Mouse (Mus musculus) ES-CJ7 (cell line): ENCODE measurements around the gene AC131692.1.
A peak's percentile ranks its signal among the peaks of the same experiment; 100 is the strongest.

Source experiments
- DNase-seq: peaks from one replicate; pipeline ENCODE4 v3.0.0; 2011; ENCODE audit warnings: low read depth, low spot score

Gene AC131692.1

DNA sequence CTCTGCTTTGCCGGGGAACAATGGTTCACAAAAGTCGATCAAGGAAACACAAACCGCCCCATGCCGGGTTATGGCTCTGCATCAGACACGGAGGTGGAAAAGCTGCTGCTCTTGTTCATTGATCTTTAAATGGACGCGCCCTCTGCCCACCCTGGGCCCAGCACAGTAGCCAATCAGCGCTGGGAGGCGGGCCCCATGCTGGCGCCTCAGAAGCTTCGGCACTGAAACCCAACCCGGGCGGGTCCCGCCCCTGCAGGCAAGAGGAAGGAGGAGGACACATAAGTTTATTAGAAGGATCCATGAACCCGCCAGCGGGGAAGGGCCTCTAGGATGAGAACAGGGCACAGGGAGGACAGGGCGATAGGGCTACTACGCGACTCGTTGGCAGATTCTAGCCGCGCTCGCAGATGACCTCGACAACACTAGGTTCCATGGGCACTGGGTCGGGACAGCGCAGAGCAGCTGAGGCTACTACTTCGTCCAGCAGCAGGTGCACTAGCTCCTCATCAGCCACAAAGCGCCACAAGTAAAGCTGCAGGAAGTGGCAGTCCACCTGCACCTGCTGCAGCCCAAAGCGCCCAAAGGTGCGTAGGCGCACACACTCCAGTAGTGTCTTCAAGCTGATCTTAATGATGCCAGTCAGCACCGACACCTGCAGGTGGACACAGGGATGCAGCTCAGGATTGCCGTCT, 26.3 kb upstream of the AC131692.1 start, which contains the start of gene Tm7sf2:
Gene Tm7sf2, minus strand, starts transcription at position 650 of the 692 bp plus-strand sequence.
- DNase-seq: peak; percentile 89

DNA sequence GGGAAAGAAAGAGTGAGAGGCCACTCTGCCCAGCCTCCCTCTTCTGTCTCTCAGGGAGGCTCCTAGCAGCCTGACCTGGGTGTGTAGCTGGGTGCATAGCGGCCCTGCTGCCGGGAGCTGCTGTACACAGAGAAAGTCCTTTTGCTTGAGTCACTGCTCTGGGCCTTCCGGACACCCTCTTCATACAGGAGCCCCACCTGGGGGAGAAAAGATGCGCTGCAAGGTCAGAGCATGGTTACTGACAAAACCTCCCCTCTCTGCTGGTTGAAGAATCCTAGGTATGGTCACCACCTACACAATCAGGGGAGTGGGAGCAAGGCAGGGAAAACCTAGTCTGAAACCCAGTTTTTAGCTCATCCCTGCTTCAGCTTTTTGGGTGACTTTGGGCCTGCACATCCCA, 25.3 kb upstream of the AC131692.1 start:
- peak; percentile 42 for DNase-seq

- no peak for DNase-seq
These were observed 24.4 kb upstream of the AC131692.1 start for GRCm38 (mm10) chr19:6069851-6070250.

DNA sequence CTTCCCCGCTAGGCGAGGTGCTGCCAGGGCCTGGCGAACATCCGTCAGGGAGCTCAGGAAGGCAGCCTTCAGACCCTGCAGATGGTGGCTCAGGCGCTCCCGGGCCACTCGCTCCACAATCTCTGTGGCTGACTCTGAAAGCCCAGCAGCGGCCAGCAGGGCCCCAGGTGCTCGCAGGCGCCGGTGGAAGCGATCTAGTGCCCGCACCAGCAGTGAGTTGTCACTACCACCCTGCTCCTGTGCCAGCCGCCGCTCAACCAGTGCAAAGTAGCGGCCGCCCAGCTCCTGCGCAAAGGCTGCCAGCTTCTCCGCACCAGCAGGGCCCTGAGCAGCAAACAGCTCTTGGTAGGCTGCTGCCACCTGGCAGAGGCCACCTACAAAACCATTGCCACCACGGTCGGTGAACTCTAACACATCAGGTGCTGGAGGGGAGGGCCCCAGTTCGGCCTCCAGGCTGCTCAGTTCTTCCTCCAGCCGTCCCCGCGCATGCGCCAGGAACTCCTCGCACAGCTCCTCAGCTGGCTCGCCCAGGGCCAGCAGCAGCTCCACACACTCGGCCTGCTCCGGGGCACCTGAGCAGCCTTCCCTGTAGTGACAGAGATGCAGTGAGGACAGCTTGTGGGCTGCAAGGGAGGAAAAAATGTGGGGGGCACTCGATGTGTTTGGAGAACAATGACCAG, 23.5 kb upstream of the AC131692.1 start:
- DNase-seq: peak; percentile 59

GRCm38 (mm10) chr19:6071261-6071660, 23.0 kb upstream of the AC131692.1 start:
- DNase-seq: no peak

- no peak for DNase-seq
These were observed 20.3 kb upstream of the AC131692.1 start for GRCm38 (mm10) chr19:6073889-6074288.

DNA sequence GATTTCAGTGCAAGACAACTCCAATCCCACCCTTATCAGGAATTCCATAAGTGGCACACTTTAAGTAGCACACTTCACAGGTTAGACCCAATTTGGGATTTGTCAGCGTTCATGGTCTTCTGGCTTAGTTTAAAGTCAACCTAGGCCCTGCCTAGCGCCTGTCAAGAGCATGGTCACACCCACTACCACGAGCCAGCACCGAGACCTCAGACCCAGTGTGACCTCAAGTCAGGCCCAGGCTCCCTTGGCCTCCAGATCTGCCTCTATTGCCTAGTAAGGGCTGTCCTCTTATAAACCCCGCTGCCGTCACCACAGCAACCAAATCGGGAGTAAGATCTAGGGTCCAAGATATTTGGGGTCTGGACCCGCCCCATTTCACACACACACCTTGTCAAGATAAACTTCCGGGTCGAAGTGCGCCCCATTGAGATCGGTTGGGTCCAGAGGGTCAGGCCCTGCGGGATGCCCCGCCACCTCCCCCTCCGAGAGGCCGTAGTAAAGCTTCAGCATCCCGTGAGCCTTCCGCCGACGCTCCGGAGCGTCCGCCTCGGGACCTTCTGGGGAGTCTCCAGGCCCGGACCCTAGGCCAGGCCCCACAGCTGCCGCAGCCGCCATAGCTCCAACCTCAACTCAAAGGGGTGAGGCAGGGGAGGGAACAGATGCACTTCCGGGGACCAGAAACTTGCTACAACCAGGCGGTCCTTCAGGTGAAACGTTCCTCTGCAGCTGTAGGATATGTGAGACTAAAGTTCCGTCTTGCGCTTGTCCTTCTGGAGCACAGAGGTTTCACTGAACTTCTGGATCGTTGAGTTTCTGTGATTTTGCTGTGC, 17.4 kb upstream of the AC131692.1 start, which contains the start of gene Vps51:
Gene Vps51, minus strand, starts transcription at position 668 of the 830 bp plus-strand sequence.
- peak; percentile 96 for DNase-seq

DNA sequence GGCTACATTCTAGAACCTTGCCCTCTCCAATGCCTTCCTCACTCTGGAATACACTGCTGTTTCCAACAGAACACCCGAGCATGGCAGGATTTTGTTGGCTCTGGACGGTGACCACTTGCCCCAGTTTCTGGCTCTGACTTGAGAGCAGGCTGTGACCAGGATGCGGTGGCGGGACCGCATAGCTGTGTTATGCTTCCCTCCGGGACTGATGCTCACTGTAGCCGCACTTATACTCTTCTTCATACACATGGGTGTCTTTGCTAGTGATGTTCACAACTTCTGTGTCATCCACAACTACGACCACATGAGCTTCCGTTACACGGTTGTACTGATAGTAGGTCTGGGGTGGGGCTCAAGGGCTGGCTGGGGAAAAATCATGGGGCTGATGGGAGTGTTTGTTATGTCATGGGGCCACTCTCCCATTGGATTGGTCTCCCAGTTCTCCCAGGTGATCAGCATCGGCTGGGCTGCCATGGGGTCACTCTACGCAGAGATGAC, 14.2 kb upstream of the AC131692.1 start, which contains the start of gene Tmem262:
Gene Tmem262, plus strand, starts transcription at position 51 of the 498 bp plus-strand sequence.
- no peak for DNase-seq

DNA sequence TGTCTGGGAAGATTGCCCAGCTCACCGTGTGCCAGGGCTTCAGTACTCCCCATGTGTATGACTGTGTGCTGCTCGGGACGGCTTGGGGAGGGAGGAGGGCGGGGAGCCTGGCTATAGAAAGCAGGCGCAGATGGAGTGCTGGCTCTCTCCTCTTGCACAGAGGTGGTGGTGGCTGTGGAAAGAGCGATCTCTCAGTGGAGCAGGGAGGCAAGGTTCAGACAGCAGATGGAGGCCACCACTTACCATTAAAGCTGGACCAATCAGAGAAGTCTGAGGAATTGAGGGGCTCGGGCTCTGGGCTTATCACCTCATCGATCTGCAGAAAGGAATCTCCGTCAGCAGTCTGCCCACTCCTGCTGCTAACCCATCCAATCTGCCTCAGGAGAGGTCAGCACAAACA, 12.1 kb upstream of the AC131692.1 start, which contains the start of gene Gm28374:
Gene Gm28374, minus strand, starts transcription at position 101 of the 400 bp plus-strand sequence.
- DNase-seq: no peak

- peak; percentile 99 for DNase-seq
These were observed 9.6 kb upstream of the AC131692.1 start, which contains the start of the genes Zfpl1 and Cdca5 for GRCm38 (mm10) chr19:6084478-6085248. Zfpl1 (minus strand) TSS chr19:6084956. Cdca5 (plus strand) TSS chr19:6084983.

- peak; percentile 97 for DNase-seq
These were observed 8.8 kb upstream of the AC131692.1 start for GRCm38 (mm10) chr19:6085417-6085879.

DNA sequence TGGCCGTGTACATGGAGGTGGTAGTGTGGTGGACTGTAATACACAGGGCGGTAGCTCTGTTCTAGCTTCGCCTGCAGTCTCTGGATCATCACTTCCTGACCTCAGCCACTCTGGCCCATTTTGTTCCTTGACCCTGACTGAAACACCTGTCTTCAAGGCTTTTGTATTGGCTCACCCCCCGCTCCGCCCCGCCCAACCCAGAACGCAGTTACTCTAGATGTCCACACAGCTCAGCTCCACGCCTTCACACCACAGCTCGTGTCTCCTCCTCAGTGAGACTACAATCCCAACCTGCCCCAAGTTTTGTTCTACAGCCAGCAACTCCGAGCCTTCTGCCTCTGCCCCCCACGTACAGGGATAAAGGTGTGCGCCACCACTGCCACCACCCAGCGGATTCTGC, 5.4 kb upstream of the AC131692.1 start:
- DNase-seq: no peak

DNA sequence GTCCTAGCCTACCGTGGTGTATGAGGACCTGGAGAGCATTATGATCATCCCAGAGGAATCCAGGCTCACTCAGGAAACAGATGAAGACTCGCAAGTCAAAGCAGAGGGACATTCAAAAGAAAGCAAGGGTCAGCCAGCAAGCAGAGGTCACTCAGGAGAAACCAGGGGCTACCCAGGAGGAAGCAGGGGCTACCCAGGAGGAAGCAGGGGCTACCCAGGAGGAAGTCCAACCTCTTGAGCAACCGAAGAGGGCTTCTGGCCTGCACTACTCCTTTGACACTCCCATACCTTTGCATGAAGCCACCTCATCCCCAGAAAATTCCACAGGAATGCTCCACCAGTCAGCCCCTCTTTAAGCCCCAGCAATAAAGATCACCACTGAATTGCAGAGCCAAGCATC, 3.6 kb downstream of the AC131692.1 start:
- no peak for DNase-seq

- DNase-seq: no peak
These were observed 7.0 kb downstream of the AC131692.1 start for GRCm38 (mm10) chr19:6101186-6101585.

- DNase-seq: no peak
These were observed 8.1 kb downstream of the AC131692.1 start for GRCm38 (mm10) chr19:6102169-6102853.

- no peak for DNase-seq
These were observed 10.3 kb downstream of the AC131692.1 start for GRCm38 (mm10) chr19:6104476-6104875.

DNA sequence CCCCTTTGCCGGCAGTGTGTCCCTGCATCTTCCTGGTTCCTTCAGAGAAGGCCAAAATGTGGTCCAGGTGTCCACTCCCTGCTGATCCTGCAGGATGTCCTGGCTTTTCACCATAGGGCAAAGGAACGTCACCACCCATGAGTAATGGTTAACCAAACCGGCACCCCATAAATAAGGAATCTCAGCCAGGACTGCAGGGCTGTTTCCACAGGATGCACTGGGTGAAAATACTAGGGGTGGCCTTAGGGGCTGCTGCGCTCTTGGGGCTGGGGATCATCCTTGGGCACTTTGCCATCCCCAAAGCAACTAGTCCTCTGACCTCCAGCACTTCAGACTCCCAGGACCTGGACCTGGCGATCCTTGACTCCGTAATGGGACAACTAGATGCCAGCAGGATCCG, 11.4 kb downstream of the AC131692.1 start, which contains the start of gene Naaladl1:
Gene Naaladl1, plus strand, starts transcription at position 197 of the 400 bp plus-strand sequence.
- DNase-seq: no peak

DNA sequence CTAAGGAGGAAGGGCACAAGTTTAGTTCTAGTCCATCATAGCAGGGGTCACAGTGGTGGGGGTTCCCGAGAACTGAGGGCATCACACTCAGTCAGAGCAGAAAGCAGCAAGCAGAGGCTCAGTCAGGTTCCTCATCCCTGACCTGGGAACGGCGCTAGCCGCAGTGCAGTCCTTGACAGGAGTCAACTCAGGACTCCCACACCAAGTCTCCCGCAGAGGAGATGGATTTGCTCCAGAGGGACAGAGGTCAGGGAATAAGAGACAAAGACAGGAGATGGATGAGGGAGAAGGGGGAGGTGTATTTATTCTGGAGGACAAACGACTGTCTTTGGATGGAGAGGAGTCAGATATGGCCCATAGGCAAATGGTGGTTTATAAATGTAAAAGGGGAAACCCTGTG, 18.9 kb downstream of the AC131692.1 start:
- DNase-seq: no peak

DNA sequence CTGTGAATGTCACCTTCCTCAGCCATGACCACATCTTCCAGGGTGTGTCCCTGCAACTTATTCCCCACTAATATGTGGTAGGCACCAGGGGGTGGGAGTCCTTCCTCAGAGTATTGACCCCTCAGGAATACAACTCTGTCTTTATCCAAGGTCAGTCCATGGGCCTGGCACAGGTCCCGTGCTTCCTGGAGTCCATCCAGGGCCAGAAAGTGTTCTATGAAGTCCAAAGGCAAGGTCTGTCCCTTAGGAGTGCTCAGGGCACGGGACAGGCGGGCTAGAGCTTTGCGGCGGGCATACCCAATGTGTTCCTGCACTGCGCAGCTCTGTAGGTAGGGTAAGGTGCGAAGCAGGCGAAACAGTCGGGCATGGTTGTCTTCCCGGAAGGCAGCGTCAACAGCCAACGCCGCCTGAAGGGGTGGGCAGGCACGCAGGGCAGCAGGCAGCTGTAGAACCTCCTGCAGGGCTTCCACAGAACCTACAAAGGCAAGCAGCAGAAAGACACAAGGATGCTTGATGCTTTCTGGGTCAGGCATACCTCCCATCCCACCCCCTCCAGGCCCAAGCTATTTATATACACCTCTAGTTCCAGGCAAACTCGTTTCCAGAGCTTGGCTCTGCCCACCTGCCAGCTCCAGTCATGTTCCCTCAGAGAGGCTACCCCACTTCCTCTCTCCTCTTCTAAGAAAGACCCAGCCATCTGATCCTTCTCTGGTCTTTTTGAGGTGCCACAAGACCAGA, 22.1 kb downstream of the AC131692.1 start:
- DNase-seq: no peak
